Mouse (Mus musculus): ENCODE measurements at regions not wholly inside any gene's neighbourhood (a gene's known extent, or its start where the extent isn't known, plus 50 kb on each side); places are given as distances from the start of the nearest gene placed in this dataset.

DNA sequence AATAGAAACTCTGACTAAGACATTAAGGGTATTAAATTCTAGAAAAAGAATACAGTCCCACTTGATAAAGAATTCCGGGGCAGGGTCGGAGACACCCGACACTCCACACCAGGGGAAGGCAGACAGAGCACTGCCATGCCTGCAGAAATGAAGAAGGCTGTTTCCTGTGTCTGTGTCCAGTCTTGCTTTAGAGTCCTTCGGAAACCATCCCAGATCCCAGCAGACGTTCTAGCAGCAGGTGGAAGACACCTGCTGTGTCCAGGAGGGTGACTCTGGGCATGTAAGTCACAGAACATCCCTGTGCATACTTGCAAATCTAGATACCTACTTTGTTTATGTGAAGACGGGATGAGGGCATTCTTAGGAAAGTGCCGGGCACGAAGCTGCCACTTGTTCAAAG lies 160.9 kb upstream of the Mphosph6 start:
- H3K27me3 ChIP-seq: no peaks in the 10 kb centered on the region
- no peaks in the 10 kb centered on the region for H3K36me3 ChIP-seq
- H3K9me3 ChIP-seq (replicated peaks): peaks cover 4% of the 10 kb centered on the region; the same call in 1 of the 2 replicates
- no peak overlapping the region for H3K9ac ChIP-seq
- H3K4me1 ChIP-seq (replicated peaks): no peaks in the 10 kb centered on the region
- DNase-seq (no peak), ATAC-seq (ENCODE audit: low read depth) (no peak)
- H3K27ac ChIP-seq: no peak overlapping the region
- WGBS (ENCODE audit: insufficient replicate concordance): 66% methylated on average over 8 of the region's 8 CpGs
- no peak overlapping the region for H3K4me2 ChIP-seq
- H3K4me3 ChIP-seq (replicated peaks): no peak overlapping the region

DNA sequence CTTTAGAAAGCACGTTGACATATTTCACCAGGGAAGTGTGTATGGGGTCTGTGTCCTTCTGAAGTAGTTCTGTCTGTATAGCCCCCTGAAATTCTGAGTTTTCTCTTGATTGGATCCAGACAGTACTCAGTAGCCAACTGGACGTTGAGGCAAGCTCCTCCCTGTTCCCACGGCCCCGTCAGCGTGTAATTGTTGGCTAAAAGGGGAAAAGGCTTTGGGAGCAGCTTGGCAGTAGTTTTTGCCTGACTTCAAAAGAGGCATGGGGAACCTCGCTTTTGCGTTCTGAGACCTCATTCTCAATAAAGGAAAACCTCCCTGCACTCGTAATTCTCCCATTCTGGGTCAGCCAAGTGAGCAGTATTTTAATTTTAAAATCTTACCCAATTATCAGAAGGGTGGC lies 157.8 kb upstream of the Mphosph6 start:
- Histone ChIP-seq H3K36me3 (no peaks in the 10 kb centered on the region), H3K9ac (no peak overlapping the region), H3K4me3 (replicated peaks) (no peak overlapping the region), H3K27ac (no peak overlapping the region), H3K4me2 (no peak overlapping the region), H3K27me3 (no peaks in the 10 kb centered on the region), H3K9me3 (replicated peaks) (peaks cover 4% of the 10 kb centered on the region; the same call in 1 of the 2 replicates), H3K4me1 (replicated peaks) (no peaks in the 10 kb centered on the region)
- ATAC-seq (ENCODE audit: low read depth): no peak
- no peak for DNase-seq
- 66% methylated on average over 8 of the region's 8 CpGs for WGBS (ENCODE audit: insufficient replicate concordance)

DNA sequence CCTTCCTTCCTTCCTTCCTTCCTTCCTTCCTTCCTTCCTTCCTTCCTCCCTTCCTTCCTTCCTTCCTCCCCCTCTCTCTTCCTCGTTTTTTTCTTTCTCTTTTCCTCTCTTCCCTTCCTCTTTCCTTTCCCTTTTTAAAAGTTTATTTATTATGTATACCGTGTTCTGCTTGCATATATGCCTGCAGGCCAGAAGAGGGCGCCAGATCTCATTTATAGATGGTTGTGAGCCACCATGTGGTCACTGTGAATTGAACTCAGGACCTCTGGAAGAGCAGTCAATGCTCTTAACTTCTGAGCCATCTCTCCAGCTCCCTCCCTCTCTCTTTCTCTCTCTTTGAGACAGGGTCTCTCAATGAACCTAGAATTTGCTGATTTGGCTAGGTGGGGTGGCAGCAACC lies 157.2 kb upstream of the Mphosph6 start:
- 12% methylated on average over 3 of the region's 3 CpGs for WGBS (ENCODE audit: insufficient replicate concordance)
- H3K4me3 ChIP-seq (replicated peaks): no peak overlapping the region
- no peak overlapping the region for H3K4me2 ChIP-seq
- no peak for DNase-seq
- H3K9ac ChIP-seq: no peak overlapping the region
- H3K36me3 ChIP-seq: no peaks in the 10 kb centered on the region
- peaks cover 4% of the 10 kb centered on the region; the same call in 1 of the 2 replicates for H3K9me3 ChIP-seq (replicated peaks)
- no peaks in the 10 kb centered on the region for H3K27me3 ChIP-seq
- no peak for ATAC-seq (ENCODE audit: low read depth)
- no peaks in the 10 kb centered on the region for H3K4me1 ChIP-seq (replicated peaks)
- H3K27ac ChIP-seq: no peak overlapping the region

DNA sequence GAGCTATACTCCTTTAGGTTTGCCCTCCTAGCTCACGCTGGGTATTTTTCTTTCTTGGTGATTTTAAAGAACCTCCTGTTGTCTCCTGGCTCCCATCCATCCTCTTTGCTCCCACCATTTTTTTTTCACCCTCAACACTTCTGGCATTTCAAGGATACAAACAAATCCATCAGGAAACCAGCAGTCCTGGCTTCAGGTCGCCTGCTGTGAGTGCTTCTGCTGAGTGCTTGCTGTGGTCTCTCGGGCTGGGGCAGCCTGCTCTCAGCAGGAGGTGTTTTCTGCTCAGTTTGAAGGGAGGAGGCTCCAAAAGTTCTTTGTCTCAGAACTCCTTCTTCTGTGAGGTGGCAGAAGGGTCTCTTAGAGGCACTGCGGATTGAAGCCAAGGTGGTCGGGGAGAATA lies 149.9 kb upstream of the Mphosph6 start:
- no peak overlapping the region for H3K4me3 ChIP-seq (replicated peaks)
- no peak overlapping the region for H3K27ac ChIP-seq
- no peaks in the 10 kb centered on the region for H3K9me3 ChIP-seq (replicated peaks)
- ATAC-seq (ENCODE audit: low read depth): no peak
- no peaks in the 10 kb centered on the region for H3K36me3 ChIP-seq
- no peaks in the 10 kb centered on the region for H3K4me1 ChIP-seq (replicated peaks)
- DNase-seq: no peak
- 23% methylated on average over 5 of the region's 5 CpGs for WGBS (ENCODE audit: insufficient replicate concordance)
- H3K9ac ChIP-seq: no peak overlapping the region
- H3K27me3 ChIP-seq: no peaks in the 10 kb centered on the region
- no peak overlapping the region for H3K4me2 ChIP-seq

DNA sequence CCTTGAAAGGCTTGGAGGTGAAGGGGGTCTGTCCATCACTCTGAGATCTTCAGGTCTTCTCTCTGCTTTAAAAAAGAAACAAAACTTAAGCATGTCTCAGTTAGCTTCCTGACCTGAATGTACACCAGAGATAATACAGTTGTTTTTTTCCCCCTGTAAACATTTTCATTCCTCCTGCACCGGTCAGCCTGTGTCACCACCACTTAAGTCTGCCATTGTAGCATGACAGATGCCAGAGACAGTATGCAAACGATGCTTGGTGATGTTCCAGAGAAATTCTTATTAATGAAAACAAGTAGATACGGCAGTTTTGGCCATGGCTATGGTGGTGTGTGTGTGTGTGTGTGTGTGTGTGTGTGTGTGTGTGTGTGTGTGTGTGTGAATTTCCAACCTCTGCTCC lies 144.8 kb upstream of the Mphosph6 start:
- H3K36me3 ChIP-seq: no peaks in the 10 kb centered on the region
- WGBS (ENCODE audit: insufficient replicate concordance): 52% methylated on average over 3 of the region's 3 CpGs
- no peaks in the 10 kb centered on the region for H3K4me1 ChIP-seq (replicated peaks)
- H3K9me3 ChIP-seq (replicated peaks): no peaks in the 10 kb centered on the region
- ATAC-seq (ENCODE audit: low read depth) (no peak), DNase-seq (no peak)
- no peak overlapping the region for H3K4me3 ChIP-seq (replicated peaks)
- H3K27me3 ChIP-seq: no peaks in the 10 kb centered on the region
- H3K27ac ChIP-seq: no peak overlapping the region
- no peak overlapping the region for H3K9ac ChIP-seq
- no peak overlapping the region for H3K4me2 ChIP-seq

DNA sequence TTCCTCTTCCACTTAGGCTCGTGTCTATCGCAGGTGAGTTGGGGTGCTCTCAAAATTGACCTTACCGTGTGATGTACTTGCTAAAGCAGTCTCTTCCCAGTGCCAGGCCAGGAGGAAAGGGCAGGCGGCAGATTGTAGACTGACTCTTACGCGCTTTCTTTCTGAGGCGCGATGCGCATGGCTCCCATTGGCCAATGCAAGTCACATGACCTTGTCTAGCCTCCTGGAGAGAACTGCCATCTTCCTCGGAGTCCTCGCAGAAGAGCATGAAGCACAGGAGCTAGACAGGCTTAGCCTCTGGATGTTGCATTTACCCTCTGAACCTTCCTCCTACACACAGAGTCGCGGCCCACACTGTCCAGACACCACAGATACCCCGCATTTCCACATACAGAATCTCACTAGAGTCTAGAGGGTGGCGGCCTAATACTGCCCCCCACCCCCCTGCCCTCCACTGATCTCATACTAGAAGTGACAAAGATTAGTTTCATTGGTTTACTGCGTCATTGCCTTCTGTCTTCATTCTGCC lies 132.9 kb upstream of the Mphosph6 start:
- no peaks in the 10 kb centered on the region for H3K36me3 ChIP-seq
- ATAC-seq (ENCODE audit: low read depth): no peak
- no peak overlapping the region for H3K4me2 ChIP-seq
- DNase-seq: no peak
- H3K4me1 ChIP-seq (replicated peaks): no peaks in the 10 kb centered on the region
- H3K27me3 ChIP-seq: no peaks in the 10 kb centered on the region
- H3K27ac ChIP-seq: no peak overlapping the region
- H3K9ac ChIP-seq: no peak overlapping the region
- WGBS (ENCODE audit: insufficient replicate concordance): 85% methylated on average over 16 of the region's 16 CpGs
- no peak overlapping the region for H3K4me3 ChIP-seq (replicated peaks)
- H3K9me3 ChIP-seq (replicated peaks): no peaks in the 10 kb centered on the region

DNA sequence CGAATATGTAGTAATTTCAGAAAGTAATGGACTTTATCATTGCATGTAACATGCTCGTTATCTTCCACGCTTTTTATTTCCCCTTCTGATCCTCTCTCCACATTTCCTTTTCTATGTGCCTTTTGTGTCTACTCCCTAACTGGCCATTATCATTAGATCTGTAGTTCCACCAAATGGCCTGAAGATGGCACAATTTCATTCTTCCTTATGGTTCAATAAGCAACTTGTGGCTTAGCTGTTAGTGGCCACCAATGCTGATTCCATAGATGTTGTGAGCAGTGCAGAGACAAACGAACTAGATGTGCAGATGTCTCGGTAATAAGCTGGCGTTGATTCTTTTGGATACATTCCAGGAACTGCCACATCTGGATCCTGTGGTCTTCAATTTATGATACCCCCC lies 128.9 kb upstream of the Mphosph6 start:
- H3K27me3 ChIP-seq: no peaks in the 10 kb centered on the region
- H3K4me3 ChIP-seq (replicated peaks): no peak overlapping the region
- DNase-seq (no peak), ATAC-seq (ENCODE audit: low read depth) (no peak)
- no peak overlapping the region for H3K9ac ChIP-seq
- H3K4me1 ChIP-seq (replicated peaks): no peaks in the 10 kb centered on the region
- 36% methylated on average over 6 of the region's 6 CpGs for WGBS (ENCODE audit: insufficient replicate concordance)
- H3K4me2 ChIP-seq: no peak overlapping the region
- no peaks in the 10 kb centered on the region for H3K9me3 ChIP-seq (replicated peaks)
- no peaks in the 10 kb centered on the region for H3K36me3 ChIP-seq
- H3K27ac ChIP-seq: no peak overlapping the region

DNA sequence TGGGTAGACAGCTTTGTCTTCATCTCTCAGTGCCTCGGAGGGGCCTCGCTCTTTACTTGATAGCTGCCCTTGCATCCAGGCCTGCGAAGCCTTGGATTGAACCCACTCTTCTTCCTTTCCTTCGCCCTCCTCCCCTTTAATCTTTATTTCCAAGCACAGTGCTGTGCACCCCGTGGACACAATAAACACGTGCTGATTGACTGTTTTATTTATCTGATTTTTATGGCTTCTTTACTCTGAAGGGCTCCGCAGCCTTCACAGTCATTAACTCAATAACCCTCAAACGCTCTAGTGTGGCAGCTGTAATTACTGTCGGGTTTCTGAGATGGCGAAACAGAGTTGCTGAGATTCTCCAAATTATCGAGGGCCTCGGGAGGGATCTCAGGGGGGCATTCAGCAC lies 127.9 kb upstream of the Mphosph6 start:
- H3K9me3 ChIP-seq (replicated peaks): no peaks in the 10 kb centered on the region
- DNase-seq (no peak), ATAC-seq (ENCODE audit: low read depth) (no peak)
- no peak overlapping the region for H3K4me2 ChIP-seq
- no peak overlapping the region for H3K9ac ChIP-seq
- 63% methylated on average over 12 of the region's 12 CpGs for WGBS (ENCODE audit: insufficient replicate concordance)
- no peaks in the 10 kb centered on the region for H3K4me1 ChIP-seq (replicated peaks)
- H3K36me3 ChIP-seq: no peaks in the 10 kb centered on the region
- H3K27ac ChIP-seq: no peak overlapping the region
- H3K4me3 ChIP-seq (replicated peaks): no peak overlapping the region
- H3K27me3 ChIP-seq: no peaks in the 10 kb centered on the region

DNA sequence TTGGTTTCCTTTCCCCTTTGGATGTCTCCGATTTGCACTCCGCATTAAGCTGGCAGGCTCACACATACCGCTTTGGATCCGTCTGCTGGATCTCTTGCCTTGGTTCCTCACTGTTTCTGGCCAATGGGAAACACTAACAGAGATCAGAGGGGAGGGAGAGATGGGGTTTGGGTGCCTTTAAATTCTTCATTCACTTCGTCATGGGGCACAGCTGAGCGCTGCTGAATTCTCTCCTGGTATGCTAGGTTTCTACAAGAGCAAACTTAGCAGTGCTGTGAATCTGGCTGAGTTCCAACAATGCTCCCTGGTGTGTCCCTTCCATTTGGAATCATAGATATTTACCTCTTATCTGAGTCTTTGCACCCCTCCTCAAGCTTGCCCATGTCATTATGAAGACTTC lies 121.6 kb upstream of the Mphosph6 start:
- no peak for DNase-seq

DNA sequence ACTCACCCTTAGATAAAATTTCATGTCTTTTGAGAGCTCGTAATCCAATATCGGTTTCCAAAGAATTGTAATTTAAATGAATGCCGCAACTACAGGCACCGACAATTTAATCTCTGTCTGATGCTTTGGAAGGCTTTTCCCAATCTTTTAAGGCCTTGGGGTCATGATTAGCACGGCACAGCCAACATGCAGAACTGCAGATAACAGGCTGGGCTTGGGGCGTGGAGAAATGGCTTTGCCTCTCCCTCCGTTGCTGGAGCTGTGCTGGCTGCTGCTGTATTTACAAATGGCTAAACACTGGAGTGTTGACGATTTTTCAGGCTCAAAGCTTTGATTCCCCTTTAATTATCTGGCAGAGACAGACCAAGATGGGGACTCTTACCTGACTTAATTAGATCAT lies 101.3 kb upstream of the Mphosph6 start:
- DNase-seq (no peak), ATAC-seq (ENCODE audit: low read depth) (no peak)
- Histone ChIP-seq H3K9me3 (replicated peaks) (0 out of 2 replicates have a peak, but pooled peaks cover 2% of the 10 kb centered on the region), H3K36me3 (no peaks in the 10 kb centered on the region), H3K4me3 (replicated peaks) (no peak overlapping the region), H3K27me3 (no peaks in the 10 kb centered on the region), H3K27ac (no peak overlapping the region), H3K4me2 (no peak overlapping the region), H3K9ac (no peak overlapping the region), H3K4me1 (replicated peaks) (no peaks in the 10 kb centered on the region)
- 59% methylated on average over 8 of the region's 8 CpGs for WGBS (ENCODE audit: insufficient replicate concordance)

More for the DNA sequence above, 121.6 kb upstream of the Mphosph6 start:
- no peaks in the 10 kb centered on the region for H3K36me3 ChIP-seq
- H3K4me2 ChIP-seq: no peak overlapping the region
- no peak overlapping the region for H3K9ac ChIP-seq
- no peak overlapping the region for H3K27ac ChIP-seq
- no peaks in the 10 kb centered on the region for H3K27me3 ChIP-seq
- no peak overlapping the region for H3K4me3 ChIP-seq (replicated peaks)
- H3K9me3 ChIP-seq (replicated peaks): 0 out of 2 replicates have a peak, but pooled peaks cover 4% of the 10 kb centered on the region
- no peak for ATAC-seq (ENCODE audit: low read depth)
- 67% methylated on average over 6 of the region's 6 CpGs for WGBS (ENCODE audit: insufficient replicate concordance)
- H3K4me1 ChIP-seq (replicated peaks): no peaks in the 10 kb centered on the region

DNA sequence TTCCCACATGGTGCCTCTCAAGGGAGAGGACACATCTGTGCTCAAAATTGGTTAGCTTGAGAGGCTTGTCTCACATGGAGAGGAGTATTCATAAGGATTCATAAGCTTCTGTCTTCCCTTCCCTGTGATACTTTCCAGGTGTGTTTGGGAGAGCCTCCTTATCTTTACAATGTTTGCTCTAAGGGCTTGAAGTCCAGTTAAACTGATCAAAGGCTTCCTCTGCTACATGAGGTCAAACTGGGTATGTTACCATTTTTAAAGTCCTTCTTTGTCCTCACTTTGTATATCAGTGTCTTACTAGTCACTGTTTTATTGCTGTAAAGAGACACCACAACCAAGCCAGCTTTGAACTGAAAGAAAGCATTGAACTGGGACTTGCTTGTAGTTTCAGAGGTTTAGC lies 98.1 kb upstream of the Mphosph6 start:
- DNase-seq (no peak), ATAC-seq (ENCODE audit: low read depth) (no peak)
- Histone ChIP-seq H3K4me2 (no peak overlapping the region), H3K36me3 (no peaks in the 10 kb centered on the region), H3K9ac (no peak overlapping the region), H3K4me1 (replicated peaks) (no peaks in the 10 kb centered on the region), H3K9me3 (replicated peaks) (no peaks in the 10 kb centered on the region), H3K4me3 (replicated peaks) (no peak overlapping the region), H3K27ac (no peak overlapping the region), H3K27me3 (no peaks in the 10 kb centered on the region)

DNA sequence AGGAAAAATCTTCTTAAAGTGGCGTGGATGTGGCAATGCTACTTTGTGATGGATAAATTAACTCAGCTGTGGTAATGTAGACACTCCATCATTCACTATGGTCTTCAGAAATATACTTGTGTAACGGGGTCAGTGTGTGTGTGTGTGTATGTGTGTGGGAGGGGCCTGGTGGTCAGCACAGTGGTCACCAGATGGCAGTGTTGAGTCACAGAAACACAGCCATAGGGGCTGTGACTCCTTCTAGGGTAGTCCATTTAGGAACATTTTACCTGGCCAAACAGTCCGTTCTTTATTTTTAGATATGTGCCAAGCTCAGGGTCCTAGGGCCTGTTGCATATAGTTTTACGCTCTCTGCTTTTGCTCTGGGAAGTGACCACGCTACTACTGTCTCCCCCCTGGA lies 96.3 kb upstream of the Mphosph6 start:
- ATAC-seq (ENCODE audit: low read depth): no peak
- DNase-seq: no peak

More for the DNA sequence above, 96.3 kb upstream of the Mphosph6 start:
- no peak overlapping the region for H3K9ac ChIP-seq
- no peaks in the 10 kb centered on the region for H3K36me3 ChIP-seq
- no peak overlapping the region for H3K4me2 ChIP-seq
- no peak overlapping the region for H3K4me3 ChIP-seq (replicated peaks)
- no peaks in the 10 kb centered on the region for H3K27me3 ChIP-seq
- H3K4me1 ChIP-seq (replicated peaks): no peaks in the 10 kb centered on the region
- no peak overlapping the region for H3K27ac ChIP-seq
- no peaks in the 10 kb centered on the region for H3K9me3 ChIP-seq (replicated peaks)
- WGBS (ENCODE audit: insufficient replicate concordance): 60% methylated on average over 5 of the region's 5 CpGs

Measured in liver, embryonic 13.5 days (tissue).